Mouse (Mus musculus) ovary, postnatal 14 days (tissue): Measurements from ENCODE around the gene Cntfr.

Source experiments
- DNase-seq: peaks from one replicate; pipeline ENCODE4 v3.0.0; 2022; ENCODE audit warnings: low spot score

Cntfr gene

DNA sequence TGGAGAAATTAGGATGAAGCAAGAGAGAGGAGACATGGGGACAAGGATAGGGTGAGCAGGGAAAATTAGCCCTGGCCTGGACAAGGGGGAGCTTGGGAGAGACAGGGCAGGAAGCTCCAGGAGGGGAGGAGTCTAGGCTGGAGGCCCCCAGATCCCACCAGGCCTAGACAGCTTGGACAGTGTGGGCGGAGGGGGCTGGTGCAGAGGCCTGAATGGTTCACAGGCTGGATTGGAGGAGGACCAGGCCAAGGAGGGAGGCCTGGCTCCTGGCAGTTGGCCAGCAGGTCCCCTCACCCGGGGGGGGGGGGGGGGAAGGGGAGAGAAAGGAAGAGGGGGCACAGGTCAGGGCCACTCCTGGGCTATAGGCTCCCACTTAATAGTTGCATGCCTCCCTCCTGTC lies 17.6 kb downstream of the Cntfr start:
- no peak for DNase-seq

- DNase-seq: no peak
Measured at GRCm38 (mm10) chr4:41678863-41679262, 18.0 kb downstream of the Cntfr start.

GRCm38 (mm10) chr4:41677006-41677629 lies 19.8 kb downstream of the Cntfr start:
- no peak for DNase-seq

DNA sequence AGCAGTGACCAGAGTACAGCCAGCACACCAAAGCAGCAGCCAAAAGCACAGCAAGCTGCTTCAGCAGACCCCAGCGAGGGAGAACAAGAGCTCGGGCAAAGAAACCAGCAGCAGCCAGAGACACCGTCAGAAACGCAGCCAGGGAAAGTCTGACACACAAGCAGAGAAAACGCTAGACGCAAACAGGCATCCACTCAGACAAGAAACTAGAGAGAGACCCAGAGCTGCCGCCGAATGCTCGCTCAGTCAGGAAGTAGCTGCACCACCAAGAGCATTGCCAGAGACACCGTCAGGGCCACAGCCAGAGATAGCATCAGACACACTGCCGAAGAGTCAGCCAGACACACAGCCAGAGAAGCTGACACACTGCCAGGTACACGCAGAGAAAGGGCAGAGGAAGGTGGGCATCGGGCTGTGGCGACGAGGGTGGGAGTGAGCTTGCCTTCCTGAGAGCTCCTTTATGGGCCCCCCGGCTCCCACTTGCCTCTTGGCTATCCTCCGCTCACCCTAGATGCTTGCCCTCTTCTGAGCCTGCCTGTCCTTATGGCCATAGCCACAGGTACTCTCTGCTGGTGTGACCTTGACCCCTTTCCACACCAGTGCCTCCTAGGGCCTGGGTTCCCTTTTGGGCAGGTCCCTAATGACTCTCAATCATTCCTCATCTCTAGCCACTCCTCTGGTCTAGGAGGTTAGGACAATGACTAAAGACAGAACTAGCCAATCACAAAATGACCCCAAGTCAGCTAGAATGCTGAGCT lies 20.5 kb downstream of the Cntfr start:
- DNase-seq: no peak

GRCm38 (mm10) chr4:41673186-41673585 lies 23.7 kb downstream of the Cntfr start:
- no peak for DNase-seq

DNA sequence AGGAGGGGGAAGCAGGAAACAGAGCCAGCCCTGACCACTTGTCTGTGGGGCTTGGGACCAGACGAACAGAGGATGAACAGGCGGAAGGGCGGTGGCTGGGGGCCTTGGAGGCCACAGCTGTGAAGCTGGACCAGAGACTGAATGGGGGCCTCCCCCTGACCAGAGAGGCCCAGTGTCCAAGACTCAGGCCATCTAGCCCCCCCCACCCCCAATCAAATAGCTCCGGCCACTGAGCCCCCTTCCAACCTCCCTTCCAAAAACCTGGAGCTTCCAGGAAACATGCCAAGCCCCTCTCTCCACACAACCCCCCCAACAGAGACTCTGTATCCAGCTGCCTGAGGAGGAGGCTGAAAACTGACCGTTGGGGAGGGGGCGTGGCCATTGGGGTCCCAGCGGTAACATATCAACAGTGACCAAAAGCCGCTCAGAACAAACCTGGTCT lies 24.3 kb downstream of the Cntfr start:
- no peak for DNase-seq

DNA sequence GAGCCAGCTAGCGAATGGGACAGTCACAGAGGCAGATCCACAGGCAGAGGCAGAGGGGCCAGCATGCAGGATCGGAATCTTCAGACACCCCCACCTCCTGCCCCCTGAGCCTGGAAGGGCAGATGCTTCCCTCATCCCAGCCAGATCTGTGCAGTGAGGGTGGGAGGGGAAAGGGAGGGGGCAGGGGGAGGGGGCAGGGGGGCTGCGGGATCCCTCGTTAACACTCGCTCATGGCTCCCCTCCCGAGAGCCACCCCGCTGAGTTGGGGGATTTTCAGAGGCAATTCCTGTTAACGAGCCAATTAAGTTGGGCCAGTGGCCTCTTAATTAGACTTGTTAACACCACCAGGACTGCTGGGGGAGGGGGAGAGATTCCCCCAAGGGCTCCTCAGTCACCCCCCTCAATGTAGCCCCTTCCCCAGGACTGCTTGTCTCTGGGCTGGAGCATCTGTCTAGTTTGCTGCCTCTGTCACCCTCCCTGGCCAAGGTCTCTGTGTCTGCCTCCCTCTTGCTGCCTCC lies 24.9 kb downstream of the Cntfr start:
- no peak for DNase-seq

DNA sequence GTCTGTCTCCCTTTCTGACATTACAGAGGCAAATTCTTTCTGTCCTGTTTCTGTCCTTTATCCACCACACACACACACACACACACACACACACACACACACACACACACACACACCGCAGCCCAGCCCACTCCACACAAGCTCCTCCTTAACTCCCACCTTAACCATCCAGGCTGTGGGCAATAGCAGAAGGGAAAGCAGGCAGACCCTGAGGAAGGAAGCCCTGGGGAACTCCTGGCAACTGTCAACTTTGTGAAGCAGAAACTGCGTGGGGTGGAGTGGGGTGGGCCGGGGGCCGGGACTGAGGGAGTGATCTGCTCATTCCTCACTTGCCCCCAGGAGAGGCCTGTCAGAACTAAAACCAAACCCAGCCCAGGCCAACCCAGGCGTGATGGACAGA lies 25.4 kb downstream of the Cntfr start:
- no peak for DNase-seq

GRCm38 (mm10) chr4:41670836-41671235 lies 26.1 kb downstream of the Cntfr start:
- DNase-seq: no peak

DNA sequence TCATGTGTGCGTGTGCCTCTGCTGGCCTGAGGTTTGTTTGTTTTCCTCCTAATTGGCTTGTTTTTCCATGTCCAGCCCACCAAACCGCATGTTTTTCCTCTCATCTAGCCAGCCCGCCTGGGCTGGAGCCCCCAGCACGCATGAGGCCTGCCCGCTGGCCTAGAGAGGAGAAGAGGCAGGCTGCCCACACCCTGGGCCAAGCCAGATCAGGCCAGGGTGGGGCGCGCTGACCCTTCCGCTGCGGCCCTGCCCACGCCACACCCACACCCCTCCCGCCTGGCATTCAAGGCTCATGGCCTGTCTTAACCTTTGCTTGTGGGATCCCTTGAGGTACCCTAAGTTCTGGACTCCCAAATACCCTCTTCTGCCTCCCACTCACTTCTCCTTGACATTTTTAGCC lies 30.2 kb downstream of the Cntfr start:
- DNase-seq: no peak

DNA sequence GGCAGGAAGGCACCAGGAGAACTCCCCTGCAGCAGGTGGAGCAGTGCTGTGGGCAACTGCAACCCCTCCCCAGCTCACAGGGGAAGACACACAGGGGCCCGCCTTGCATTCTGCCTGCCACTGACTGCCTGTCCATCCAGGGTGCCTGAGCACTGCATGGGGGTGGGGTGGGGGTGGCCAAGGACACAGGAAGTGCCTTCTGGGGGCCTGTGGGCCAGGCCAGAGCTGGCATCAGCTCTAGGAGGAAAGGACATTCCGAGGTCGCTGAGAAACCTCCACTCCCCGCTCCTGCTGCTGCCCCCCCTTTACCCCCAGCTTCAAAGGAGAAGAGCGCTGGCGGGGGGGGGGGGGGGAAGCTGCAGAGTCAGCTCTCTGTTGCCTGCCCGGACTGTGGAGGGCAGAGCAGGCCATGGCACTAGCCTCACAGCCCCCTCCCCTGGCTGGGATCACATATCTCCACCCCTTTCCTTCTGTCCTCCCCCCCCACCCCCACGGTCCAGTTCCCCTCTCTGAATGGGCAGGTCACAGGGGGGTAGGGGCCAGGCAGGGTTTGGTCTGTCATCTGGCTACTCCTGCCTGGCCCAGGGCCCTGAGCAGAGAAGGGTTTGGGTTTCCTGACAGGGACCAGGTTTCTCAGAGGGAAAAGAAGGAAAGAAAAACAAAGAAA lies 31.7 kb downstream of the Cntfr start:
- no peak for DNase-seq

GRCm38 (mm10) chr4:41664533-41664932 lies 32.4 kb downstream of the Cntfr start:
- DNase-seq: no peak

- DNase-seq: no peak
Measured at GRCm38 (mm10) chr4:41663614-41664013, 33.3 kb downstream of the Cntfr start.

DNA sequence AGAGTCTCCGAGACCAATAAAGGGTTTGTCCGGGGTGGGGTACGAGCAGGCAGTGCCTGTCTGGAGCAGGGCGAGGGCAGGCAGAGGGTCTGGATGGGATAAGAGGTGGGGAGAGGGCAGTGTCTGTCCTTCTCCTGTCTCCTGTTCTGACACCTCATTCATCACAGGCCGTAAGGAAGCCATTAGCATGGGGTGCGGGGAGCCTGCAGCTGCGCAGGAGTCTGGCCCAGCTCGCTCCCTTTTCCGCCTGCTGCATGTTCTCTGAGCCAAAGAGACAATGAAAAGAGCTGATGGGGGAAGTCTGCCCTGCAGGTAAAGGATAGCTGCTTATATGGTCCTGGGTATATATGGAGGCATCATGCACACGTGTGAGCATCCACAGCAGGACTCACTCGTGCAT lies 34.2 kb downstream of the Cntfr start:
- no peak for DNase-seq

DNA sequence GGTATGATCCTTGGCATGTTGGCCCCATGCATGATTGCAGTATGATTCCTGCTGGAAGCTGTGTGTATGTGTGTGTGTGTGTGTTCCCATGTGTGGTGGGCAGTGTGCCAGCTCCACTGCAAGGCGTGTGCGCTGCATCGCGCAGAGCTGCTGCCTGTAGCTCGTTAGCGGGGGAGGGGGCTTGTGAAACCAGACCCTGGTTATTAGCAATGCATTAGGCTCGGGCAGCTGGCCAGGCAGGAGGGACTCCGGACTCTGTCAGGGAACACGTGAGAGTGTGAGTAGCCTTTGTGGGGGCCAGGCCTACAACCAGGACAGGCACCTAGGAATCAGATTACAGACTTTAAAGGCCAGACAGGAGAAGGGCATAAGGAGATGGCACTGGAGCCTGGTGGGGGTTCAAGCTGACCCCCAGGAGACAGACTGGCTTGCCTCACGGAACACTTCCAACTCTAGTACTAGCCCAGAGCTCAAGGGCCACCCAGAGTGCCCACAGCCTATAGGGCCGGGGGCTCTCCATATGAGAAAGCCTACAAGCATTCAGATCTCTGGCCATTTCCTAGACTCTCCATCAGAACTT lies 35.9 kb downstream of the Cntfr start:
- DNase-seq: no peak

GRCm38 (mm10) chr4:41659556-41659955 lies 37.3 kb downstream of the Cntfr start:
- DNase-seq: no peak

- DNase-seq: no peak
Measured at GRCm38 (mm10) chr4:41658566-41659384, 38.1 kb downstream of the Cntfr start.

DNA sequence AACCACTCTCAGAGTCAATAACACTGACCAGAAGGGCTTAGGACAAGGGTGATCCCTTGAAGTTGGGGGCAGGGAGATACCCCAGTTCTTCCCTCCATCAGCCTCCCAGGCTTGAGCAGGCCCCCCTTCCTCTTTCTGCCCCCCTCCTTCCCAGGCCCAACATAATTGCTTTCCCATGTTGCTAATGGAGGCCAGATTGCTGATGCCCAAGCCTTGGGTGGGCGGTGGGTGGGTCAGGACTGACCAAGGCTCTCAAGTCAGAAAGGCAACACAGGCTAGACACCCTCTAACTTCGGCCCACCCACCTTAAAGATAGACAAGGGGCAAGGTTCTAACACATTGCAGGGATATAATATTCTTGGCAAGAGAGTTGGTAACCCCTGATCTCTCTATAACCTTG lies 41.4 kb downstream of the Cntfr start:
- DNase-seq: no peak

GRCm38 (mm10) chr4:41654217-41654616 lies 42.7 kb downstream of the Cntfr start:
- DNase-seq: peak; percentile 52

- DNase-seq: no peak
Measured at GRCm38 (mm10) chr4:41653730-41654129, 43.2 kb downstream of the Cntfr start.

DNA sequence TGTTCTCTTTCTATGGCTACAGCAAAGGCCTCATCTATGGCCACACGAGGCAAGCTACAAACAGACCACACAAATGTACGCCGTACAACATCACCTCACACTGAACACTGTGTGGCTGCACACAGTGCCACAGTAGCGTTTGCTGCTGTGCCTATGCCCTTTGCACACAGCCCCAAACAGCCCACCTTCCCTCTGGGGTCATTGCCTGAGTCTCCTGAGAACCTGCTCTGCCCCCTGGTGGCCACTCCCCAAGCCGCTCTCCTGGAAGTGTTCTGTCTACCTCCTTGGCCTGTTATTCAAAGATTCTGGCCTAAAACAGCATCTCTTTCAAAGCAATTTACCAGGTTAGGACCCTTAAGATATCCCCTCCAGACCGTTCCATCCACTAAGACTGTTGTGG lies 43.6 kb downstream of the Cntfr start:
- peak; percentile 65 for DNase-seq

DNA sequence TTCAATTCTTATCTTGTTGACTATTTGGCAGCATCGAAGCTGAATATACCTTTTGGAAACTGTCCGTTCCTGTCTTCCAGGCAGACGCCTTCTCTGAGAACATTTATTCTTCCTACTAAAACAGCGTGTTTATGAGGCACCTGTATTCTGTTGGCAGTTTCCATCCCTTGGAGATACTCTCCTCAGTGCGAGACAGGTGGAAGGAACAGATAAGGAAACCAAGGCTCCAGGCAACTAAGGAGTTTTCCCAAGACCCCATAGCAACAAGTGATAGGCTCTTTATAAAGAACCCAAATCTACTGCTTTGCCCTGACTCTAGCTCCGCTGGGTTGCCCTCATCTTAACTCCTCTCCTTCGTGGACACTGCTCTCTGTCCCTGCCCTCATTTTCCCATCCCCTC lies 48.3 kb downstream of the Cntfr start:
- DNase-seq: no peak
